Mouse (Mus musculus): ENCODE measurements at regions not wholly inside any gene's neighbourhood (a gene's known extent, or its start where the extent isn't known, plus 50 kb on each side); places are given as distances from the start of the nearest gene placed in this dataset.
A peak's percentile ranks its signal among the peaks of the same experiment; 100 is the strongest.

- Histone ChIP-seq H3K9me3 (replicated peaks; ENCODE audit: low read length) (no peaks in the 10 kb centered on the region), H3K36me3 (replicated peaks in 1 of 2; ENCODE audit: control insufficient read depth in 1 of 2, insufficient read depth in 1 of 2, low read length in 1 of 2) (no peaks in the 10 kb centered on the region), H3K4me2 (ENCODE audit: insufficient read depth, low read depth, poor library complexity, severe bottlenecking) (no peak overlapping the region), H3K4me1 (ENCODE audit: control insufficient read depth in 1 of 2, insufficient read depth in 2 of 2) (no peaks in the 10 kb centered on the region), H3K4me3 (replicated peaks in 1 of 3; ENCODE audit: low read depth in 2 of 3, low read length in 2 of 3, poor library complexity in 1 of 3) (no peak overlapping the region), H3K79me2 (replicated peaks; ENCODE audit: control insufficient read depth, extremely low read depth, insufficient read depth, poor library complexity, severe bottlenecking) (no peaks in the 10 kb centered on the region), H3K9ac (ENCODE audit: insufficient read depth, low read depth) (no peak overlapping the region), H3K27ac (ENCODE audit: insufficient read depth, low read depth) (no peak overlapping the region), H3K27me3 (replicated peaks) (no peaks in the 10 kb centered on the region)
- dilution Hi-C loops (cut with MboI; ENCODE audit: extremely low pct_ligation_motif_present, extremely low pct_unique_long_range_greater_than_20kb, low sequenced_read_pairs) (no loop called here), in situ Hi-C loops (cut with MboI; ENCODE audit: low pct_ligation_motif_present, low pct_unique_long_range_greater_than_20kb, low sequenced_read_pairs) (no loop called here)
- DNase-seq (ENCODE audit: extremely low read depth), result no peak
- no peak for TF ChIP-seq MXI1 (IDR thresholded peaks at IDR 0.05; ENCODE audit: low read depth, low read length)
- TF ChIP-seq EP300 (IDR thresholded peaks at IDR 0.05; ENCODE audit: low read length), result no peak
- TF ChIP-seq SIN3A (IDR thresholded peaks at IDR 0.05; ENCODE audit: low read length), result no peak
- no peak for TF ChIP-seq ZKSCAN1 (IDR thresholded peaks at IDR 0.05; ENCODE audit: borderline replicate concordance, low read depth, low read length)
- no peak for TF ChIP-seq ETS1 (conservative IDR thresholded peaks at IDR 0.05; ENCODE audit: low read depth, low read length)
- TF ChIP-seq HCFC1 (IDR thresholded peaks at IDR 0.05; ENCODE audit: low read depth, low read length), result no peak
- no peak for TF ChIP-seq RAD21 (IDR thresholded peaks at IDR 0.05; ENCODE audit: low read depth, low read length)
- no peak for TF ChIP-seq ZC3H11A (IDR thresholded peaks at IDR 0.05; ENCODE audit: low read depth, low read length)
- TF ChIP-seq CTCF (conservative IDR thresholded peaks at IDR 0.05 in 1 of 2, IDR thresholded peaks at IDR 0.05 in 1 of 2; ENCODE audit: low read depth in 2 of 2, low read length in 2 of 2), result no peak
- TF ChIP-seq MYC (IDR thresholded peaks at IDR 0.05; ENCODE audit: low read depth, low read length), result no peak
- TF ChIP-seq JUN (IDR thresholded peaks at IDR 0.05; ENCODE audit: insufficient read depth, low read depth, low read length), result no peak
- TF ChIP-seq GABPA (IDR thresholded peaks at IDR 0.05; ENCODE audit: insufficient replicate concordance, low read depth, low read length), result no peak
- TF ChIP-seq E2F4 (IDR thresholded peaks at IDR 0.05; ENCODE audit: insufficient replicate concordance, low read depth, low read length), result no peak
- TF ChIP-seq POLR2AphosphoS2 (IDR thresholded peaks at IDR 0.05; ENCODE audit: low read depth, low read length), result no peak
- TF ChIP-seq CHD2 (IDR thresholded peaks at IDR 0.05; ENCODE audit: low read length), result no peak
- no peak for TF ChIP-seq POLR2A (IDR thresholded peaks at IDR 0.05; ENCODE audit: low read depth, low read length)
- TF ChIP-seq NELFE (IDR thresholded peaks at IDR 0.05; ENCODE audit: low read depth, low read length), result no peak
- no peak for TF ChIP-seq MAFK (IDR thresholded peaks at IDR 0.05; ENCODE audit: insufficient replicate concordance, low read length)
- TF ChIP-seq USF1 (IDR thresholded peaks at IDR 0.05; ENCODE audit: low read depth, low read length), result no peak
These were observed 287.5 kb upstream of the Rspo3 start for GRCm38 (mm10) chr10:29823177-29823576.

- DNase-seq (ENCODE audit: extremely low read depth), result peak; percentile 65
- dilution Hi-C loops (cut with MboI; ENCODE audit: extremely low pct_ligation_motif_present, extremely low pct_unique_long_range_greater_than_20kb, low sequenced_read_pairs), result no loop called here
- Histone ChIP-seq H3K36me3 (replicated peaks in 1 of 2; ENCODE audit: control insufficient read depth in 1 of 2, insufficient read depth in 1 of 2, low read length in 1 of 2) (no peaks in the 10 kb centered on the region), H3K27ac (ENCODE audit: insufficient read depth, low read depth) (no peak overlapping the region), H3K4me3 (replicated peaks in 1 of 3; ENCODE audit: low read depth in 2 of 3, low read length in 2 of 3, poor library complexity in 1 of 3) (no peak overlapping the region), H3K27me3 (replicated peaks) (no peaks in the 10 kb centered on the region), H3K9me3 (replicated peaks; ENCODE audit: low read length) (no peaks in the 10 kb centered on the region), H3K9ac (ENCODE audit: insufficient read depth, low read depth) (no peak overlapping the region), H3K4me1 (ENCODE audit: control insufficient read depth in 1 of 2, insufficient read depth in 2 of 2) (no peaks in the 10 kb centered on the region), H3K4me2 (ENCODE audit: insufficient read depth, low read depth, poor library complexity, severe bottlenecking) (no peak overlapping the region), H3K79me2 (replicated peaks; ENCODE audit: control insufficient read depth, extremely low read depth, insufficient read depth, poor library complexity, severe bottlenecking) (no peaks in the 10 kb centered on the region)
- in situ Hi-C loops (cut with MboI; ENCODE audit: low pct_ligation_motif_present, low pct_unique_long_range_greater_than_20kb, low sequenced_read_pairs), result no loop called here
- TF ChIP-seq JUN (IDR thresholded peaks at IDR 0.05; ENCODE audit: insufficient read depth, low read depth, low read length), result no peak
- TF ChIP-seq RAD21 (IDR thresholded peaks at IDR 0.05; ENCODE audit: low read depth, low read length), result peak; percentile 45
- TF ChIP-seq MAFK (IDR thresholded peaks at IDR 0.05; ENCODE audit: insufficient replicate concordance, low read length), result no peak
- TF ChIP-seq POLR2AphosphoS2 (IDR thresholded peaks at IDR 0.05; ENCODE audit: low read depth, low read length), result no peak
- TF ChIP-seq CTCF (conservative IDR thresholded peaks at IDR 0.05 in 1 of 2, IDR thresholded peaks at IDR 0.05 in 1 of 2; ENCODE audit: low read depth in 2 of 2, low read length in 2 of 2), result peak; percentile 53 to 71
- no peak for TF ChIP-seq PAX5 (IDR thresholded peaks at IDR 0.05; ENCODE audit: low read length)
- no peak for TF ChIP-seq GABPA (IDR thresholded peaks at IDR 0.05; ENCODE audit: insufficient replicate concordance, low read depth, low read length)
- TF ChIP-seq BHLHE40 (IDR thresholded peaks at IDR 0.05; ENCODE audit: low read depth, low read length), result peak; percentile 60
- no peak for TF ChIP-seq TCF12 (IDR thresholded peaks at IDR 0.05; ENCODE audit: low read depth, low read length)
- TF ChIP-seq SMC3 (IDR thresholded peaks at IDR 0.05; ENCODE audit: low read depth, low read length), result peak; percentile 37; the same call in 1 of the 2 replicates
- TF ChIP-seq E2F4 (IDR thresholded peaks at IDR 0.05; ENCODE audit: insufficient replicate concordance, low read depth, low read length), result no peak
- TF ChIP-seq MAZ (IDR thresholded peaks at IDR 0.05; ENCODE audit: low read depth, low read length), result no peak
- TF ChIP-seq TBP (conservative IDR thresholded peaks at IDR 0.05; ENCODE audit: low read depth, low read length), result no peak
- TF ChIP-seq ZC3H11A (IDR thresholded peaks at IDR 0.05; ENCODE audit: low read depth, low read length), result no peak
- TF ChIP-seq MYC (IDR thresholded peaks at IDR 0.05; ENCODE audit: low read depth, low read length), result no peak
- no peak for TF ChIP-seq ELF1 (IDR thresholded peaks at IDR 0.05; ENCODE audit: low read depth, low read length)
- TF ChIP-seq ZKSCAN1 (IDR thresholded peaks at IDR 0.05; ENCODE audit: borderline replicate concordance, low read depth, low read length), result no peak
- TF ChIP-seq SIN3A (IDR thresholded peaks at IDR 0.05; ENCODE audit: low read length), result no peak
These were observed 268.4 kb upstream of the Rspo3 start for GRCm38 (mm10) chr10:29803915-29804545.
